Mouse (Mus musculus): ENCODE results near the gene Atp5d. TPM values are rescaled to one million over a fixed set of nuclear protein-coding genes. Genes with fewer than 3 reads are reported as not detected.

Atp5d gene
- polyA plus RNA-seq, 1 experiment from 2014 or later = 426 TPM

GRCm38 (mm10) chr10:80144864-80145838, 6.7 kb downstream of the Atp5d start:
- H3K9ac ChIP-seq (ENCODE audit: low read length) = no peak overlapping the region
- no peak for ATAC-seq (ENCODE audit: insufficient number of reproducible peaks, low FRiP score, low TSS enrichment, low read depth)
- WGBS = 79% methylated on average over 20 of the region's 20 CpGs
- no peaks in the 10 kb centered on the region for H3K9me3 ChIP-seq (ENCODE audit: control insufficient read depth, low read length)
- H3K27ac ChIP-seq (replicated peaks; ENCODE audit: low read depth, low read length) = no peak overlapping the region
- no peaks in the 10 kb centered on the region for H3K27me3 ChIP-seq (ENCODE audit: control insufficient read depth, insufficient read depth, low read length)
- H3K36me3 ChIP-seq (ENCODE audit: control insufficient read depth, insufficient read depth, low read length) = peaks cover 20% of the 10 kb centered on the region
- H3K4me2 ChIP-seq (ENCODE audit: low read depth, severe bottlenecking) = no peak overlapping the region
- peak; percentile 83 for DNase-seq (ENCODE audit: low spot score)
- H3K4me1 ChIP-seq (ENCODE audit: control insufficient read depth, insufficient read depth, low read length) = peaks cover 16% of the 10 kb centered on the region; the same call in 1 of the 2 replicates
- H3K4me3 ChIP-seq (ENCODE audit: low read depth, low read length) = no peak overlapping the region

- ATAC-seq (ENCODE audit: insufficient number of reproducible peaks, low FRiP score, low TSS enrichment, low read depth) = no peak
- peak overlapping the region; percentile 5; the same call in 1 of the 2 replicates for H3K4me3 ChIP-seq (ENCODE audit: low read depth, low read length)
- H3K4me1 ChIP-seq (ENCODE audit: control insufficient read depth, insufficient read depth, low read length) = peaks cover 14% of the 10 kb centered on the region; the same call in 1 of the 2 replicates
- H3K4me2 ChIP-seq (ENCODE audit: low read depth, severe bottlenecking) = no peak overlapping the region
- H3K36me3 ChIP-seq (ENCODE audit: control insufficient read depth, insufficient read depth, low read length) = peaks cover 20% of the 10 kb centered on the region
- WGBS = 88% methylated on average over 6 of the region's 6 CpGs
- H3K27ac ChIP-seq (replicated peaks; ENCODE audit: low read depth, low read length) = no peak overlapping the region
- H3K27me3 ChIP-seq (ENCODE audit: control insufficient read depth, insufficient read depth, low read length) = no peaks in the 10 kb centered on the region
- H3K9ac ChIP-seq (ENCODE audit: low read length) = no peak overlapping the region
- no peak for DNase-seq (ENCODE audit: low spot score)
- H3K9me3 ChIP-seq (ENCODE audit: control insufficient read depth, low read length) = no peaks in the 10 kb centered on the region
Observed at GRCm38 (mm10) chr10:80145896-80146295, 7.5 kb downstream of the Atp5d start.

GRCm38 (mm10) chr10:80146568-80147011, 8.2 kb downstream of the Atp5d start:
- Histone ChIP-seq H3K9me3 (ENCODE audit: control insufficient read depth, low read length) (no peaks in the 10 kb centered on the region), H3K9ac (ENCODE audit: low read length) (no peak overlapping the region), H3K36me3 (ENCODE audit: control insufficient read depth, insufficient read depth, low read length) (peaks cover 21% of the 10 kb centered on the region), H3K27me3 (ENCODE audit: control insufficient read depth, insufficient read depth, low read length) (no peaks in the 10 kb centered on the region), H3K4me2 (ENCODE audit: low read depth, severe bottlenecking) (no peak overlapping the region; the same call in 1 of the 2 replicates), H3K27ac (replicated peaks; ENCODE audit: low read depth, low read length) (no peak overlapping the region; the same call in 1 of the 2 replicates), H3K4me1 (ENCODE audit: control insufficient read depth, insufficient read depth, low read length) (peaks cover 14% of the 10 kb centered on the region; the same call in 1 of the 2 replicates), H3K4me3 (ENCODE audit: low read depth, low read length) (0 out of 2 replicates have a peak overlapping the region, but pooled peaks have one; percentile 3)
- ATAC-seq (ENCODE audit: insufficient number of reproducible peaks, low FRiP score, low TSS enrichment, low read depth) (no peak), DNase-seq (ENCODE audit: low spot score) (no peak)
- 71% methylated on average over 4 of the region's 4 CpGs for WGBS

GRCm38 (mm10) chr10:80147146-80147718, 8.8 kb downstream of the Atp5d start:
- DNase-seq (ENCODE audit: low spot score) = no peak
- 77% methylated on average over 5 of the region's 5 CpGs for WGBS
- Histone ChIP-seq H3K36me3 (ENCODE audit: control insufficient read depth, insufficient read depth, low read length) (peaks cover 22% of the 10 kb centered on the region), H3K27me3 (ENCODE audit: control insufficient read depth, insufficient read depth, low read length) (no peaks in the 10 kb centered on the region), H3K4me1 (ENCODE audit: control insufficient read depth, insufficient read depth, low read length) (peaks cover 18% of the 10 kb centered on the region), H3K9ac (ENCODE audit: low read length) (no peak overlapping the region), H3K9me3 (ENCODE audit: control insufficient read depth, low read length) (no peaks in the 10 kb centered on the region), H3K27ac (replicated peaks; ENCODE audit: low read depth, low read length) (no peak overlapping the region; the same call in 1 of the 2 replicates), H3K4me2 (ENCODE audit: low read depth, severe bottlenecking) (peak overlapping the region; percentile 59; the same call in 1 of the 2 replicates), H3K4me3 (ENCODE audit: low read depth, low read length) (peak overlapping the region; percentile 99; the same call in 1 of the 2 replicates)
- ATAC-seq (ENCODE audit: insufficient number of reproducible peaks, low FRiP score, low TSS enrichment, low read depth) = no peak

GRCm38 (mm10) chr10:80147719-80148601, 9.5 kb downstream of the Atp5d start, which contains the start of gene Midn:
Gene Midn, plus strand, starts transcription at chr10:80148272.
- Histone ChIP-seq H3K4me2 (ENCODE audit: low read depth, severe bottlenecking) (peak within 1 kb of the TSS; percentile 59), H3K4me1 (ENCODE audit: control insufficient read depth, insufficient read depth, low read length) (peaks cover 23% of the 10 kb centered on the region), H3K9me3 (ENCODE audit: control insufficient read depth, low read length) (no peaks in the 10 kb centered on the region), H3K9ac (ENCODE audit: low read length) (peak within 1 kb of the TSS; percentile 95), H3K4me3 (ENCODE audit: low read depth, low read length) (peak within 1 kb of the TSS; percentile 99), H3K27me3 (ENCODE audit: control insufficient read depth, insufficient read depth, low read length) (no peaks in the 10 kb centered on the region), H3K36me3 (ENCODE audit: control insufficient read depth, insufficient read depth, low read length) (peaks cover 29% of the 10 kb centered on the region), H3K27ac (replicated peaks; ENCODE audit: low read depth, low read length) (peak within 1 kb of the TSS; percentile 99)
- DNase-seq (ENCODE audit: low spot score) = peak; percentile 82
- WGBS = 1% methylated on average over 32 of the region's 42 CpGs
- peak; percentile 48 for ATAC-seq (ENCODE audit: insufficient number of reproducible peaks, low FRiP score, low TSS enrichment, low read depth)

GRCm38 (mm10) chr10:80148610-80149290, 10.3 kb downstream of the Atp5d start:
- Histone ChIP-seq H3K27ac (replicated peaks; ENCODE audit: low read depth, low read length) (peak overlapping the region; percentile 99), H3K27me3 (ENCODE audit: control insufficient read depth, insufficient read depth, low read length) (no peaks in the 10 kb centered on the region), H3K36me3 (ENCODE audit: control insufficient read depth, insufficient read depth, low read length) (peaks cover 37% of the 10 kb centered on the region), H3K9ac (ENCODE audit: low read length) (peak overlapping the region; percentile 95), H3K4me1 (ENCODE audit: control insufficient read depth, insufficient read depth, low read length) (peaks cover 30% of the 10 kb centered on the region), H3K9me3 (ENCODE audit: control insufficient read depth, low read length) (no peaks in the 10 kb centered on the region), H3K4me3 (ENCODE audit: low read depth, low read length) (peak overlapping the region; percentile 99), H3K4me2 (ENCODE audit: low read depth, severe bottlenecking) (peak overlapping the region; percentile 59)
- under 1% methylated on average over 56 of the region's 57 CpGs for WGBS
- peak; percentile 95 for DNase-seq (ENCODE audit: low spot score)
- peak; percentile 19 for ATAC-seq (ENCODE audit: insufficient number of reproducible peaks, low FRiP score, low TSS enrichment, low read depth)

GRCm38 (mm10) chr10:80149291-80150225, 11.1 kb downstream of the Atp5d start:
- H3K27me3 ChIP-seq (ENCODE audit: control insufficient read depth, insufficient read depth, low read length) = no peaks in the 10 kb centered on the region
- H3K9ac ChIP-seq (ENCODE audit: low read length) = peak overlapping the region; percentile 100
- ATAC-seq (ENCODE audit: insufficient number of reproducible peaks, low FRiP score, low TSS enrichment, low read depth) (peak; percentile 72), DNase-seq (ENCODE audit: low spot score) (peak; percentile 99)
- H3K4me1 ChIP-seq (ENCODE audit: control insufficient read depth, insufficient read depth, low read length) = peaks cover 37% of the 10 kb centered on the region
- no peaks in the 10 kb centered on the region for H3K9me3 ChIP-seq (ENCODE audit: control insufficient read depth, low read length)
- H3K4me2 ChIP-seq (ENCODE audit: low read depth, severe bottlenecking) = peak overlapping the region; percentile 95
- under 1% methylated on average over 81 of the region's 88 CpGs for WGBS
- peak overlapping the region; percentile 99 for H3K4me3 ChIP-seq (ENCODE audit: low read depth, low read length)
- H3K27ac ChIP-seq (replicated peaks; ENCODE audit: low read depth, low read length) = peak overlapping the region; percentile 99
- peaks cover 38% of the 10 kb centered on the region for H3K36me3 ChIP-seq (ENCODE audit: control insufficient read depth, insufficient read depth, low read length)

All from limb, embryonic 11.5 days (tissue).